Mouse (Mus musculus) right cerebral cortex, postnatal 10 days (tissue): Measurements from ENCODE around the gene BC005624.

Source experiments
- DNase-seq, 2 experiments: peaks; one replicate each; pipeline ENCODE4 v3.0.0; 2021; ENCODE audit warnings: low spot score in 2 of 2

BC005624 gene

GRCm38 (mm10) chr2:30928893-30929482, 53.0 kb downstream of the BC005624 start:
- DNase-seq, result no peak

GRCm38 (mm10) chr2:30927844-30928628, 54.0 kb downstream of the BC005624 start:
- peak; percentile 83 to 90 for DNase-seq

GRCm38 (mm10) chr2:30927151-30927781, 54.7 kb downstream of the BC005624 start:
- DNase-seq, result no peak

- no peak for DNase-seq
Measured at GRCm38 (mm10) chr2:30926381-30926780, 55.6 kb downstream of the BC005624 start.

GRCm38 (mm10) chr2:30925181-30925580, 56.8 kb downstream of the BC005624 start:
- DNase-seq, result no peak

GRCm38 (mm10) chr2:30923099-30923498, 58.9 kb downstream of the BC005624 start:
- DNase-seq, result no peak
